Mouse (Mus musculus) kidney, adult 8-10 months (tissue): Measurements from ENCODE around the gene Hoxd11.

ENCODE experiments used
- DNase-seq, 2 experiments: peaks; one replicate each; pipeline ENCODE4 v3.0.0; 2022

Hoxd11 gene

DNA sequence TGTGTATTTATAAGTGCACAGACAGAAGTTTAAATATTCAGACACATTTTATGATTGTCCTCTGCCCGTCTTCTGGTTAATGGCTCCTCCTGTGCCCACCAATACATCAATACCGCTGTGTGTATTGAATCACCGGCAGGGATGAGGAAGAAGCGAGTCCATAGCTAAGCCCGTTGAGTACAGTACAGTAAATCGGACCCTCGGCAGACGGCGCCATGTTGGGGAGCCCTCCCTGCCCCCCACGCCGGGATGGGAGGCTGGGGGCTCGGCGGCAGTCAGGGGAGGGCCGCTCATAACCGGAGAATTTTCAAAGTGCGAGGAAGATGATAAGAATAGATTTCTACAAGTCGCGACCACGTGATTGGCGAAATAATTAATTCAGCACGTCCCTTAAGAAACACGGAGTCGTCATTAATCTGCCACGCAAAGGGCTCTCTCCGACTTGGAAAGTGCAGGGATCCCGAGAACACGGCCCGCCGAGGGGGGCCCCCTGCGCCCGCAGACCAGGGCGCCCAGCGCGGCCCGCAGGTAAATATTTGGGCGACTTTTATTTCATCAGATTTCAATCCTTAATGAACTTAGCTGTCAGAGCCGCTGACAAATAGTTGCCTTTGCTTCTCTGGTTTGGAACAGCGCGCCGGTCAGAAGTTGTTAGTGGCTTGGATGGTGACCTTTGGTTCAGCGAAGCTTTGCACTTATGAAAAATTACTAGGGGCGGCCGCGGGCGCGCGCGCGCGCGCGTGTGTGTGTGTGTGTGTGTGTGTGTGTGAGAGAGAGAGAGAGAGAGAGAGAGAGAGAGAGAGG, 53.4 kb downstream of the Hoxd11 start:
- DNase-seq: no peak

- DNase-seq: no peak
These were observed 53.9 kb downstream of the Hoxd11 start for GRCm38 (mm10) chr2:74733317-74733661.

DNA sequence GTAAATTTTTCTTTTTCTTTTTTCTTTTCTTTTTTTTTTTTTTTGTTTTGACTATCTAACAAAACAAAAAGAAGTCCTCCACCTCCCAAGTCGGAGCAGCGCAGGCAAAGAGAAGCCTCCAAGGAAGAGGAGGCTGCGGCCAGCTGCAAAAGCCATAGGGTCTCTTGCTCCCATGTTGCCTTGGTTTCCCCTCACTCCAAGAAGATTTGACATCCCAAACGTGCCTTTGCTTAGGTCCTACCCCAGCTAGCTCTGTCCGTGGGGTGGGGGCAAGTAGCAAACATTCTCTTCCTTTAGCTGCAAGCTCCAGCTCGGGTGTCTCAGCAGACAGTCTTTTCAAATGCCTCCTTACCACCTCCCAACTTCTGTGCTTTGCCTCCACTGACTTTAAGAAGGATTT, 54.4 kb downstream of the Hoxd11 start:
- no peak for DNase-seq

DNA sequence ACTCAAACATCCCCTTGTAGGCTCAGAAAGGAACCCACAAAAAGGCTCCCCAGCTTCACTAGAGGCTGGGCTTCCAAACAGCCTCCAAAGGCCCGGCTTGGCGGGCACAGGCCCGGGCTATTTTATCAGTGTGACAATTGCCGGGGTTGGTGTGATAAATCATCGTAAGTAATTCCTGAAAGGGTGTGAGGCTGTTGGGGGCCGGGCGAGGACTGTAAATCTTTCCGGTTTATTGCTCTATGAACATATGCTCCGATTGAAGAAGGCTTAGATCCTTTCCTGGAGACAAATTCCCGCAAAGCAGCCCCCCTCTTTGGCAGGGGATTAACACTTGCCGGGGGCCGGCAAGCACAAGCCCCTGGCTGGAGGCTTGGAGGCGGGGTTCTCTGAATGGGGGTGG, 55.1 kb downstream of the Hoxd11 start:
- no peak for DNase-seq

DNA sequence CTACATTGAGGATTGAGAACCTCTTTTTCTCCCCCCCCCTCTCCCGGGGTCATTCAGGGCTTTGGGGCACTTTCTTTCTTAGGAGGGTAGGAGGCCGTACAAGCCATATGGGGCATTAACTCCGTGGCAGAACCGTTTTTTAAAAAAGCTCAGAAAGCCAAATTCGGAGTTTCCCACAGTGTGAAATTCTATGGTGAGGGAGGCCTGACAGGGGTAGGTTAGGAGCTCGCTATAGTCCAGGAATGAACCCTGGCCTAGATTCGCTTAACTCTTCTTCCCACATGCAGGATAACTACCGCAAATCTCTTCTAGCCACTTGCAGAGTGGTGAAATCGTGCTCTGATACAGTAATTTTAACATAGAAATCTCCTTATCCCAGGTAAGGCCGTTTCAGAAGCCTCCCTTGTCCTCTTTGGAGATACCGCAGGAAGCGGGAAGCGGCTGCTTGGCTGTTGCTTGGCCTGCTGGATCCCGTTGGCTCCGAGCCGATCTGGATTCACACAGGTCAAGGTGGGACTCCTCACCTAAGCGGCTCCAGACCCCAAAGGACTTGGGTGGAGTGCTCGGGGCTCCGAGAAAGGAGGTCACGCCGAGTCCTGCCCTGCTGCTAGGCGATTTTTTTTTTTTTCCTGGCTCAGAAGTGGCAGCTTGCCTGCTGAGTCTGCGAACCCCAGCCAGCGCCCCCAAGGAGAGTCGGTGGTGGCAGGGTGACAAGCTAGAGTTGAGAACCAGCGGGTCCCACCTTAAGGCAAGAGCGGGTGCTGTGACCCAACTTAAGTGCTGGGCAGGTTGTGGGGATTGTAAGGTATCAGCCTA, 55.8 kb downstream of the Hoxd11 start:
- no peak for DNase-seq

GRCm38 (mm10) chr2:74735851-74736687, 56.7 kb downstream of the Hoxd11 start:
- no peak for DNase-seq
